Mouse (Mus musculus): ENCODE measurements around the gene Cryba1. TPM values are rescaled to one million over a fixed set of nuclear protein-coding genes. Genes with fewer than 3 reads are reported as not detected.
"Not testable (repeated sequence)": the region's sequence is repeated elsewhere in the genome, so short reads cannot be mapped to it uniquely, and the experiment has no call there.

Cryba1 gene
- not detected in 2 replicates for total RNA-seq (2015; ENCODE audit: low replicate concordance)
- not detected in 2 replicates for total RNA-seq (2017; ENCODE audit: low replicate concordance)

- no peak for ATAC-seq (replicated peaks; ENCODE audit: low FRiP score, poor library complexity, severe bottlenecking)
Measured at GRCm38 (mm10) chr11:77725183-77725582, at the start of gene Cryba1. Cryba1 (minus strand) TSS chr11:77725283.

- peak; percentile 61 for ATAC-seq (replicated peaks; ENCODE audit: low FRiP score, poor library complexity, severe bottlenecking)
Measured at GRCm38 (mm10) chr11:77771879-77772713, 47.0 kb upstream of the Cryba1 start.

GRCm38 (mm10) chr11:77770346-77770745 is 45.3 kb upstream of the Cryba1 start:
- 0 out of 2 replicates have a peak, but pooled peaks have one; percentile 9 for ATAC-seq (replicated peaks; ENCODE audit: low FRiP score, poor library complexity, severe bottlenecking)

GRCm38 (mm10) chr11:77769496-77769895 is 44.4 kb upstream of the Cryba1 start:
- ATAC-seq (replicated peaks; ENCODE audit: low FRiP score, poor library complexity, severe bottlenecking): no peak

DNA sequence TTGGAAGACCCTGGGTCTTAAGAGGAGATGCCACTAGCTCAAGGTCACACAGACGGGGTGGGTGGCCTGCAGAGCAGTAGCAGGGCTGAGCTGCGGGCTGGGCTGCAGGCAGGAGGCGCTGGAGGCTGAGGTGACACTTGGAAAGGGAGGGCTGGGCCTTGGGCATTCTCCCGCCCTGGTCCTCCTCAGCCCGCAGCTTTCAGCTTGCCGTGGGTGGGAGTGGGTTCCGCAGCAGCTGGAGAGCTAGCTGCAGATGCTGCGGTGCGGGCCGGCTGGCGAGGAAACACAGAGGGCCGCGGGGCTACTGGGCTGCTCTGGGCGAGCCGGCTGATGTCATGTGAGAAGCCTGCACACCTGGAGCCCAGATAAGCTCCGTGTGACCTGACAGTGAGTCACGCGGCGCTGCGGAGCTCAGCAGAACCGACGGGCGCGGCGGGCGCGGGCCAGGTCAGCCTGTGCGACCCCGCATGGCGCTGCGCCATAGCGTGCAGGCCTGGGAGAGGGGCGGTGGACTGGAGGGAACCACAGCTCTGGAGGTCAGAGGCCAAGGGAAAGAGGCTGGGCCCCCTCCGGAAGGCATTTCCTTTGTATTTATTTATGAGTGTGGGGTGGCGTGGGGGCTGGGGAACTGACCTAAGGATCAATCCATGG is 41.4 kb upstream of the Cryba1 start:
- peak; percentile 65 for ATAC-seq (replicated peaks; ENCODE audit: low FRiP score, poor library complexity, severe bottlenecking)

DNA sequence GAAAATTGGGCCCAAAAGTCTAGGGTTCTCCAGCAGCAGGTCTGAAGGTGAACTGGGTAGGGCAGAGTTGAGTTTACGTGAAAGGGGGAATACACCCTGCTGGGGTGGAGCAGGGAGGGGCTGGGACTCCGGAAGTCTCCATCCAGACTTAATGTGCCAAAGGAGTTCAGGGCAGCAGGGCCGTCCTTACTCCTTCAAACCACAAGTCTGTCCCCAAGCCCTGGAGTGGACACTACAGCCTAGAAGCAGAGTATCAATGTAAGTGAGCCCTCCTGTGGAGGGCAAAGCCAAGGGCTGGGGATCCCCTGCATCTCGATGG is 40.3 kb upstream of the Cryba1 start:
- no peak for ATAC-seq (replicated peaks; ENCODE audit: low FRiP score, poor library complexity, severe bottlenecking)

DNA sequence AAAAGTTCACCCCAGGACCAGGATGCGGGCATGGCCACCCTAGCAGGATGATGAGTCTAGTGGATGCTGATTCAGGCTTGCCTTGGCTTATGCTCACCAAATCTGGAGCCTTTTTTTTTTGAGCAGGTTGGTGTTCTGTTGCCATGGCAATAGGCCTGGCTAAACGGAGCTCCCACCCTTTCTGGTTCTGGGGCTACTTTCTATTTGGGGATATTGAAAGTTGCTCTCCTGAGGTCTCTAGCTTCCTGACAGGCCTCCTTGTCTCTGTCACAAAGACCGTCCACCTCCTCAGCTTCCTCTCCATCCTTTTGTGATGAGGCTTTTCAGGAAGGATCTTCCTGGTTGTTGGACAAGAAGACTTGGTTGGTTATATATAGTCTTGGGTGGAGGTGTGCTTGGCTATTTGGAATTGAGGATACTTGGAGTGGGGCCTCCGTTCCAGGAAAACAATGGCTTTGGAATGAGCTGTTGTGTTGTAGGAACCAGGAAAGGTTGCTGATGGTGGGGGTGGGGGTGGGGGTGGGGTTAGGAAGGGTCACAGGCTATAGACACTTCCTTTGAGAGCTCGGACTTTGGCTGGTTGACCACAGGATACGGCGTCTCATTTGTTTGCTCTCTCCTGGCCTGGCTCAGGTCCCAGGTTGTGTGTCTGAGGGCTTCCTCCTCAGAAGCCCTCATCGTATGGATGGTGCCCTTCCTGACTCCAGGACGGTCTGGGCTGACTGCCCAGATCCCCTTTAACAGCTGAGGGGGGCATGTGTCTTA is 39.8 kb upstream of the Cryba1 start:
- no peak for ATAC-seq (replicated peaks; ENCODE audit: low FRiP score, poor library complexity, severe bottlenecking)

DNA sequence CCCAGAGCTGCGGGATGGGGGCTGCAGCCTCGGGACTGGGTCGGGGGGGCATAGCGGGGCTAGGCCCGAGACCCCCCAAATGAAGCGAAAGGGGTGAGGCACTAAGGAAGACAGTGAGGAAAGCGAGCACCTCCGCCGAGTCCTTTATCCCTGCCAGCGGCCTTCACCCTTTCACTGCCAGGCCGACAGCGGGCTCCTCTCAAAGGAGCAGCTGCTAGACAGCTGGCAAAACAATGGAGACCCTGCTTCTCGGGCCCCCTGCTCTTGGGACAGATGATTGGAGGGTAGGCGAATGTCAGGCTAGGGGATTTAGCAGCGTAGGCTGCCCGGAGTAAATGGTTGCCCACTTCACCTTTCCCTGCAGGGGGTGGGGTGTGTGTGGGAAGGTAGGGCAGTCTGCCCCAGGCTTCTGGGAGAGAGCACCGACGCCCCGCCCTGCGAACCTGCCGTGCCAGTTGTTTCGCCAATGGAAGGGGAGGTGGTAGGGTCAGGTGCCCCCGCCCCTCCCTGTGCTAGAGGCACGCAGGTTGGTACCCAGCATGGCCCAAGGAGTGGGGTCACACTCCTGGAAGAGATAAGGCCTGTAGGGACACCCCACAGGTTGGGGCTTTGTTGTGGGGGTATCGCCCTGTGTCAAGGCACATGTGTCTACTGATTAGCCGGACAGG is 38.7 kb upstream of the Cryba1 start:
- peak; percentile 61 for ATAC-seq (replicated peaks; ENCODE audit: low FRiP score, poor library complexity, severe bottlenecking)

- peak; percentile 58 for ATAC-seq (replicated peaks; ENCODE audit: low FRiP score, poor library complexity, severe bottlenecking)
Measured at GRCm38 (mm10) chr11:77762783-77763672, 37.9 kb upstream of the Cryba1 start, which contains the start of gene Myo18a. Myo18a (plus strand) TSS chr11:77763246.

GRCm38 (mm10) chr11:77760031-77760430 is 34.9 kb upstream of the Cryba1 start:
- ATAC-seq (replicated peaks; ENCODE audit: low FRiP score, poor library complexity, severe bottlenecking): no peak

GRCm38 (mm10) chr11:77753469-77753868 is 28.4 kb upstream of the Cryba1 start:
- peak; percentile 76 for ATAC-seq (replicated peaks; ENCODE audit: low FRiP score, poor library complexity, severe bottlenecking)

DNA sequence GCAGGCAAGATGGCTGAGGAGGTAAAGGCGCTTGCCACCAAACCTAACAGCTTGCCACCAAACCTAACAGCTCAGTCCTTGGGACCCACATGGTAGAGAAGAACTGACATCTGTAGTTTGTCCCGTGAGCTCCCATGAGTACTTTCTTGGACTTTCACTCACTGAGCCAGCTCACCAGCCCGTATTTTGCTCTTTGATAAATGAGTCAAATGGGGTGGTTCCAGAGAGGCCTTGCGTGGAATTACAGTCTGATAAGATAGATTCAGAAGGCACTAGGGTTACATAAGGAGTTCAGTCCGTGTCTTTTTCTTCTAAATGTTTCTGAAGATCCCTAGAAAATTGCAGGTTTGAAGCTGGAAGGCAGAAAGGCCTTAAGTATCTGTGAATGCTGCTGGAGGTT is 27.4 kb upstream of the Cryba1 start:
- ATAC-seq (replicated peaks; ENCODE audit: low FRiP score, poor library complexity, severe bottlenecking): peak; percentile 75

GRCm38 (mm10) chr11:77748996-77749395 is 23.9 kb upstream of the Cryba1 start:
- no peak for ATAC-seq (replicated peaks; ENCODE audit: low FRiP score, poor library complexity, severe bottlenecking)

DNA sequence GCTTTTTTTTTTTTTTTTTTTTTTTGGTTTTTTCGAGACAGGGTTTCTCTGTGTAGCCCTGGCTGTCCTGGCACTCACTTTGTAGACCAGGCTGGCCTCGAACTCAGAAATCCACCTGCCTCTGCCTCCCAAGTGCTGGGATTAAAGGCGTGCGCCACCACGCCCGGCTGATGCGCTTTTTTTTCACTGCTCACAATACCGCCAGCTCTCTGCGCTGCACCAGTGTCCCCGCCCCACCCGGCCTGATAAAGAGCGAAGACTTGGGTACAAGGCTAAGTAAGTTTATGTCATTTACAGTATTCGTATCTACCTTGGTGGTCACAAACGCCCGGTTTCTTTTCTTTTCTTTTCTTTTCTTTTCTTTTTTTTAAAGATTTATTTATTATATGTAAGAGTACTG is 22.0 kb upstream of the Cryba1 start:
- ATAC-seq (replicated peaks; ENCODE audit: low FRiP score, poor library complexity, severe bottlenecking): not testable (repeated sequence)

DNA sequence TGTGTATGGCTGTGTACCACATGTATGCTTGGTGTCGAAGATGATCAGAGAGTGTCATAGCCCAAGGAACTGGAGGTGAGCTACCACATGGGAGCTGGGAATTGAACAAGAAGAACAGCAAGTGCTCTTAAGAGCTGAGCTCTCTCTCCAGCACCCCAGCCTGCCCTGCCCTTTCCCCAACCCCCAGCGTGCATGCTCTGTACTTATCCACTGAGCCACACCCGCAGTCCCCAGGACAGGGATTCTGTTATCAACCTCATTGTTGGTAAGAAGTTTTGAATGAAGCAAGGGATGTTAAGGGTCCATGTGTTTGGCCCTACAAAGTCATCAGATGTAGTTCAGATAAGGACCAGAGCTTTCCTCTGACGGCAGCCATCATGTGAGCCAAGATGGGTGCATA is 21.6 kb upstream of the Cryba1 start:
- ATAC-seq (replicated peaks; ENCODE audit: low FRiP score, poor library complexity, severe bottlenecking): no peak

DNA sequence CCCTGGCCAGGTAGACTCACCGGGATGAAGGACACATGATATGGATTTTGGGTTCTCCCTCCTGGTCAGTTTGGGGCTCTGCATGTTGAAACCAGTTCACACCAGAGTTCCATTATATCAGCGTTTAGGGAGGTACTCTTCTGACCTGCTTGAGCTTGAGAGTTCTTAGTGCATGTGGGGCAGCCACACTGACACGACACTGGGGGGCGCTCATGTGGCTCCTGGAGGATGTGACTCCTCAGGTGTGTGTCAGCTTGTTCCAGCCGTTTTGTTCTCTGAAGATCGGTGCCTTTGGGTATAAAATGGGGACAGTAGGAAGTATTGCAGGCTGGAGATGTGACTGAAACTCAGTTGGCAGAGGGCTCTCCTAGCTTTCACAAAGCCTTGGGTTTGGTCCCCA is 18.9 kb upstream of the Cryba1 start:
- ATAC-seq (replicated peaks; ENCODE audit: low FRiP score, poor library complexity, severe bottlenecking): 0 out of 2 replicates have a peak, but pooled peaks have one; percentile 52

DNA sequence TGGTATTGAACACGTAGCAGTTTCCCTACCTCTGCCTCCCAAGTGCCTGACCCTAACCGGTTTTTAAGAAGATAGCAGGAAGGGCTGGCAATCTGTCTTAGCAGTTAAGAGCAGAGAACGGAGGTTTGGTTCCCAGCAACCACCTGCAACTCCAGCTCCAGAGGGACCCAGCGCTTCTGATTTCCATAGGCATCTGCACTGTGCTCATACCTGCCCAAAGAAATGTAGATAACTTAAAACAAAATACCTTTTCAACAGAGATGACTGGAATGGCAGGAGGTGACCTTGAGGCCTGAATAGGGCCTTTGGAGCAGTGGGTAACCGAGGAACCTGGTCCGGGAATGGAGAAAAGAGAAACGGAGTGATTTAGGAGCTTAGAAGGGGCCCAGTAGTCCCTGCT is 13.5 kb upstream of the Cryba1 start:
- no peak for ATAC-seq (replicated peaks; ENCODE audit: low FRiP score, poor library complexity, severe bottlenecking)

GRCm38 (mm10) chr11:77737289-77737688 is 12.2 kb upstream of the Cryba1 start:
- peak; percentile 84 for ATAC-seq (replicated peaks; ENCODE audit: low FRiP score, poor library complexity, severe bottlenecking)

GRCm38 (mm10) chr11:77728587-77728986 is 3.5 kb upstream of the Cryba1 start:
- ATAC-seq (replicated peaks; ENCODE audit: low FRiP score, poor library complexity, severe bottlenecking): no peak
